Mouse (Mus musculus) G1E-ER4 (cell line): Measurements from ENCODE around the gene Apol6. TPM values are rescaled to one million over a fixed set of nuclear protein-coding genes. Genes with fewer than 3 reads are reported as not detected.

Experiments
- GATA1 ChIP-seq: IDR thresholded peaks from one replicate; pipeline ENCODE4 v1.8.0; 2012; ENCODE audit warnings: low read length, inconsistent platforms
- polyA plus RNA-seq: library from polyadenylated mRNA; stranded (reverse); fragments of >175 nt; gene quantifications from 2 replicates; pipeline ENCODE4 v1.2.3, GENCODE M21; 2012

The Apol6 gene
- polyA plus RNA-seq, 1 experiment, result not detected

DNA sequence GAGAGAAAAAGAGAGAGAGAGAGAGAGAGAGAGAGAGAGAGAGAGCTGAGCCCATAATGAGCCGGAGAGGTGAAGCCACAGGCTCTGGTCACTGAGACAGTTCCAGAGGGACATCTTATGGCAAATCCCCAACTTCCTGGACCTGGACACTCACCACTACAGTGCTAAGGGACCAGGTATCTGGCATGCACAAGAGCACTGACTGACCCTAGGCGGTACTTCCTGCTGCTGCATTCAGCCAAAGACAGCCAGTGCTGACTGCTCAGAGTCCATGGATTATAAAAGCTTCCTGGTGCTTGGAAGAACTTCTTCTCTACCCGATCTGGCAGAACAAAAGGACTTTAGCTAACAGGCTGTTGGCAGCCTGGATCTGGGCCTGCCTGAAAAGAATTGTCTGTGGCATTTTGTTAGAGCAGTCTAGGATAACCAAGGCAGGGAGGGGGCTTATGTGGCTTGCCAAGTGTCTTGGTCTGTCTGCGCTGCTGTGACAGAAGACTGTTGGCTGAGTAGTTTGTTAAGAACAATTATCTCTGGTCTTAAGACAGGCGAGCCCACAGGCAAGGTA lies 10.2 kb downstream of the Apol6 start:
- TF ChIP-seq GATA1, result no peak

DNA sequence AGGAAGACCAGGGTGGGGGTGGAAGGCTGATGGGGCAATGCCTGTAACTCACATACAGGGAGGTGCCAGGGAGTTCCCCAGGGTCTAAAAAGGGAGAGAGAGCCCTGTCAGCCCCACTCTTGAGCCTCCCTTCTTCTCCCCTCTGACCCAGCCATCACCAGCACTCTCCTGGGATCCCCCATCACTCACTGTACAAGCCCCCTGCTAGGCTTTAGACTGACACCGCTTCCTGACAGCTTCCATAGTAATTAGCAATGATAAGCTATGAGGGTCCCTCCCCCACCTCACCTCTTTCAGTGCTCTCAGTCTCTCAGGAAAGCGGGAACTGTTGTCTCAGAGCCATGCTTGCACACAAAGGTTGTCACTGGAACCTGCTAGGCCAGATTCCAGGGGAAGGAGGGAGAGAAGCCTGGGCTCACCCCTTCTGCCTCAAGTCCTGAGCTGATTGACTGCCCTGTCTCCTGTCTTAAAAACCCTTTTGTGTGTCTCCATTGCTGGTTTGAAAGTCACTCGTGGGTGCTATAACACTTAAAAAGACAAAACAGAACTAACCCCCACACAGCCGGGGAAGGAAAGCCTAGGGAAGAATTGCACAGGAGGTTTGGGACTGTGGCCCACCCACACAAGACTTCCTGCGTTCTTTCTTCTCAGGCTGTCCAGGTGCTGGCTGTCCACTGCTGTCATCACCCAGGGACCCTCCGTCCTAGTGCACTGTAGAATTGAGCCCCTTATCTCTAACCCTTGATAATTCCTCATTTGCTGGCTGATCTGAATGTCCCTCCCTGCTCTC lies 11.7 kb downstream of the Apol6 start:
- TF ChIP-seq GATA1, result no peak

DNA sequence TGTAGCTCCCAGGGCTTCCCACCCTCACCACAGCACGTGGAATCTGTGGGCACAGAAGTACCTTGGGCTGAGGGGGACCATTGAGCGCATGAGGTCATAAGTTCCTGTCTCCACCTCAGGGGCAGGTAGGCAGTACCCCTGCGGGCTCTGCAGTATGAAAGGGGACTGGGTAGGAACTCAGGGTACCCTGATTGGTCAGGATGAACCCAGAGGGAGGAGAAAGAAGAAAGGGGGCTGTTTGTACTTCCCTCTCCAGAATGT lies 12.2 kb downstream of the Apol6 start:
- no peak for TF ChIP-seq GATA1

DNA sequence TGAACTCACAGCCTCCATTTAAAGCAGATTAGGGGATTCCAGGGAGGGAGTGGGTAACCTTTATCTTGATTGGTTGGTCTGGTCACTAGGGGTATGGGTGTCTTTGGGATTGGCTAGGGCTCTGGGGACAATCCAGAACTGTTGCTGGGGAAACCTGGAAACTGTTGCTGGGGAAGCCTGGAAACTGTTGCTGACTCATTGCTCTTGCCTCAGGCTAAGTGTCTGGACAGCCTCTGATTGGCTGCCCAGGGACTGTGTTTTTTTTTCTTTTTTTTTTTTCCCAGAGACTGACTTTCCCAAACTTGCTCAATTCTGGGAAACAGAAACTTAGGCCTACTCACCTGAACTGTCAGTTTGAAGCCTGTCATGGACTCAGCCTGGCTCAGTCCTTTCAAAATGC lies 14.0 kb downstream of the Apol6 start:
- no peak for TF ChIP-seq GATA1

DNA sequence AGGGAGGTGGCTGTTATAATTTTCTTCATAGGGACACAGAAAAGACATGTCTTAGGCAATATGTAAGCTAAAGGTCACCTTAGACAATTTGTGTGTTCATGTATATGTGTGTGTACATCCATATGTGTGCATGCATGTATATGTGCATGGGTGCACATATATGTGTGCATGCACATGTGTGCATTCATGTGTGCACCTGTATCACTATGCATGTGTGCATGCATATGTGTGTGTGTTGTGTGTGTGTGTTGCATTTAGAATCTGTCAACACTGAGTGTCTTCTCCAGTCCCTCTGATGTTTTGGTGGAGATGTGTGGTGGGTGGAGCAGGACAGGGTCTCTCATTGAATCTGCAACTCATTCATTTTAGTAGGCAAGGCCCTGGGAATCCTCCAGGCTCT lies 18.2 kb downstream of the Apol6 start:
- TF ChIP-seq GATA1, result no peak

DNA sequence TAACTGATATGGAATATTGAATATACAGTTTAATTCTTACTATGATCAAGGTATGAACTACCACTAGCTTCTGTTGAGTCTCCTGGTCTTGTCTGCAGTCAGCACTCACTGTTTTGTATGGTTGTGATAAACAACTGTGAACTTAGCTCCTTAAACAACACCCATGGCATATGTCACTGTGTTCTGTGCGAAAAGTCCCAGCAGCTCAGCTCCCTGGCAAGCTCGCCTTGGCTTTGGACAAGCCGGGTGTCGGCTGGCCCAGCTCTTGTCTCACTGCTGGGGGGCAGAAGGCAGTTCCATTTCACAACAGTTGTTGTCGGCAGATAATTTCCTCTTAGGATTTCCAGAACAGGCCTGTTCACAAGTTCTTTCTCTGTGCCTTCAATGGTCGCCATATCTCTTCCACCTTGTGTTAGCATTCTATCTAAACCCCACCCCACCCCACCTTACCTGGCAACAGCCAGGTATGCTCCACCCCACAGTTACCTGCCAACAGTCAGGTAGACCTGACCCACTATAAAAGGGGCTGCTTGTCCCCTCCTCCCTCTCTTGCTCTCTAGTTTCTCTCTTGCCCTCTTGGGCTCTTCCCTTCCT lies 20.8 kb downstream of the Apol6 start:
- no peak for TF ChIP-seq GATA1

DNA sequence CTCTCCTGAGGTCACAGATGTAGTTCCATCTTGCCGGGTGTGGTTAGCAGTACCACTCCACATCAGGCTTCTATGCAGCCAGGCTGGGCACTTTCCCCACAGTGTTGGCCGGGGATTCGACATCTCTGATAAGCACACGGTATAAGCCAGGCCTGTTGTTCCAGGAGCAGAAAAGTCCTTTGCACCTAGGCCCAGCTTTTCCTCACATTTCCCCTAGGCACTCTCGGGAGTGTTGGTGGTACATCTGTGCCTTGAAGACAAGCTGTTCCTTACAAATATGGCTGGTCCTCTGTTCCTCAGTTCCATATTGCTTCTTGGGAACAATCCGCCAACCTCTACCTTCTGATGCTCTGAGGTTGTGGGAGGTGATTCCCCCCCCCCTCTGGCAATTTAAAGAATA lies 21.7 kb downstream of the Apol6 start:
- TF ChIP-seq GATA1, result no peak

DNA sequence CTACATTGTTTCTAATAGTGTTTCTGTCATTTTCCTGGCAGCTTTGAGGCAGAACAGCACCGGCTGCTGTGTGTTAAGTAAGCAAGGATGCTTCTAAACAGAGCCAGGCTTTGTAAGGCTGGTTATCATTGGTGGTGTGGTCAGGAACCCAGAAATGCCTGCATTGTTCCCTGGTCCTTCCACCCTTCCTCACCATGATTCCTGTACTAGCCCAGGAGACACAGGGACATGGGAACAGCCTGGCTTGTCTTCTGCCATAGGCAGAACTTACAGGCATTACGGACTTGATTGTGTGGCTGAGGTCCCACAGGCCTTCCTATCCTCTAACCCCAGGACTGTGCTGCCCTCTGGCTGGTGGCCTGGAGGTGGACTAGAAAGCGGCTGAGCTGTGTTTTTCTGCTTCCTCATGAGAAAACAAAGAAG lies 23.9 kb downstream of the Apol6 start:
- TF ChIP-seq GATA1, result no peak

DNA sequence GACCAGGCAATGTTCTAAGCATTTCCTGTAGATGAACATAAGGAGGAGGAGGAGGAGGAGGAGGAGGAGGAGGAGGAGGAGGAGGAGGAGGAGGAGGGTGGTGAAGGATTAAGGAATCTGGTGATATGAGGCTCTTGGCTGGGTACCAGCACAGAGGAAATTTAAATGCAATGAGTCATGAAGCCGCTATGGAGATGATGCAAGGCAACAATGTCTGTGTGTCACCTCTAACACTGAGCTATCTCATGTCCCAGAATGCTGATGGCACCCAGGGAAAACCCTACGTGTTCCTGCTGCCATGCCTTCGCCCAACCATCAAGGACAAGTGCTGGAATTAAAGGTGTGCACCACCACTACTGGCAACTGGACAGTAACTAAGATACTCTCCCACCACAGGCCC lies 24.5 kb downstream of the Apol6 start:
- TF ChIP-seq GATA1, result no peak

DNA sequence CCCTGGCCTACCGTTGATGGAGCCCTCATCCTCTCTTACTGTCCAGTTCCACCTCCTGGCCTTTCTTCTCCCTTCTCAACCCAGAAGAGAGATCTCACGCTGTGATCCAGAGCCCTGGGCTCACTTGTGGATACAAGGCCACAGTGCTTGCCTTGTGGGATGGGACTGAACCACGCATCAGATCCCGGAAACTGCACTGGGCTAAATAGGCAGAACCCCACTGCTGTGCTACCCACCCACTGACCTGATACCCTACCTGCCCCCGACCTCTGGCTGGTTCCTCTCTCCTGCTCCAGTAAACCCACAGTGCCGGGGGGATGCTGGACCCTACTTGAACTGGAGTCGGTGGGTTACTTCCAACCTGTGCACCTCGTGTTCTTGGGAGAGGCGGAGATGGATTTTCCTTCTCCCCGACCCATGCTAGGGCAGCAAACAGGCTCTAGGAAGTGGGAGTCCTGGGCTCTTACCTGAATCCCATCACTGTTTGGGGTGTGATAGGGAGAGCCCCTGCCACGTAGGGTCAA lies 26.3 kb downstream of the Apol6 start:
- TF ChIP-seq GATA1, result no peak

DNA sequence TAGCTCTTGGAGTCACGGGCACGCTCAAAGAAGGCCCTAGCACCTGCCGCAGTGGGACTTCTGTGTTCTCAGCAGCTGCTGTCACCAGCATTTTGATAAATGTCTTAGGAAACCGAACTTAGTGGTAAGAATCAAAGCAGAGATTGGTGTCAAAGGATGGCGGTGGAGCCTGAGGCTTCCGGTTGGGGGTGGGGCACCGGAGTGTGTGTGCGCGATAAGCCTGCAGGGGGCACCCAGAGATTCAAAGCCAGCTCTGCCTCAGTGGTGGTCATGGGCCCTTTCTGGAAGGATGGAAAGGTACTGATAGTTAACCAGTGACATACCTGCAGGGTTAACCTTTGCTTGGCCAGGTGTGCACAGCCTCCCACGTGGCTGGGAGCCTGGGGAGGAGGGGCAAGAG lies 27.0 kb downstream of the Apol6 start:
- no peak for TF ChIP-seq GATA1

DNA sequence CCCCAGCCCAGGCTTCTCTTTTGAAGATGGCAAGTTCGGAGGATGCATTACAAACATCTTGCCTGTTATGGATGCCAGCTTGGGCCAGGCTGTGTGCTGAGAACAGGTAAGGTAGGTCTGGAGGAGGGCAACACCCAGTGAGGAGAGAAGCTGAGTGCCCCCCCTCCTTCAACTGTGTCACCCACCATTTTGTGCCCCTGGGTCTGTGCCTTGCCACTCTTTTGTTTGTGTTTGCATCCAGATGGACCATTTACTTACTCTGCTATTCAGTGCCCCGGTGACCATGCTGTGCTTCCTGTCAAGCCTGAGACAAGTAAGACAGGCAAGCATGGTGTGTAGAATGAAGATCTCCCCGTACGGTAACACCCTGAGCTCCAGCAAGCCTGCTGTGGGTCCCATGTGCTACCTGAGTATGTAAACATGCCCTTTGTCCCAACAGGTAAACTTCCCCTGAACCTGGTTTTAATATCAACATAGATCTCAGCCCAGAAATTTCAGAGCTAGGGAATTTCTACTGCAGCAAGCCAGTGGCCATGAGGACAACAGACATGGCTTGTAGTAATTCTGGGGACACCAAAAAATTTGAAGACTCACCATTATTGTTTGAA lies 28.1 kb downstream of the Apol6 start:
- TF ChIP-seq GATA1, result no peak

DNA sequence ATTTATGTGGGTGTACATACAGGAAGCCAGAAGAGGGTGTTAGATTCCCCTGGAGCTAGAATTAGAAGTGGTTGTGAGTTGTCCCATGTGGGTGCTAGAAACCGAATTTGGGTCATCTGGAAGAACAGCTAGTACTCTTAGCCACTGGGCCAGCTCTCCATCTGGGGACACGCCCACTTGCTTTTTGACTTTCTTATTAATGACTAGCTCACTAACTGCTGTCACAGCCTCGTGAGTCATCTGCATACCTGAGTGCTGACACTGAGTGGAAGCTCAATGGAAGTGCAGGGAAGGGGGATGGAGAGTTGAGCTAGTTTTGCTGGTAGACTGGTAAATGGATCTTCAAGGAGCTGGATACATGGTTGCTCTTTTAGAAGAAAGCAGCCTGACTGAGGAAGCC lies 32.0 kb downstream of the Apol6 start:
- no peak for TF ChIP-seq GATA1

DNA sequence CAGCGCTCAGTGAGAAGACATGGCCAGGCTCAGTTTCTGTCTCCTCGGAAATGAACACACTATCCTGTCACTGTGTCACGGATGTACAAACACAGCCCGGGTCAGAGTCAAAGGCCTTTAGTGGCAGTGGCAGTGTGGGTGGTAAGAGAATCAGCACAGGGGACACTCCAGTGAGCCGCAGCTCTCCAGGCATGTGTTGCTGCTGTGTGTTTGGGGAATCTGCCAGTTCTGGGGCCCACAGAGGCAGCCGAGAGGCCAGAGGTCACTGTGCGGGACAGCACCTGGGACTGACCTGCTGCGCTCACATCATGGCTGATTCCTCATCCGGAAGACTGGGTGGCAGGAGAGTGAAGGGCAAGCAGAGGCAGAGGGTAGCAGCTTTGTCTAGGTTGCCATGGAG lies 33.4 kb downstream of the Apol6 start:
- no peak for TF ChIP-seq GATA1

DNA sequence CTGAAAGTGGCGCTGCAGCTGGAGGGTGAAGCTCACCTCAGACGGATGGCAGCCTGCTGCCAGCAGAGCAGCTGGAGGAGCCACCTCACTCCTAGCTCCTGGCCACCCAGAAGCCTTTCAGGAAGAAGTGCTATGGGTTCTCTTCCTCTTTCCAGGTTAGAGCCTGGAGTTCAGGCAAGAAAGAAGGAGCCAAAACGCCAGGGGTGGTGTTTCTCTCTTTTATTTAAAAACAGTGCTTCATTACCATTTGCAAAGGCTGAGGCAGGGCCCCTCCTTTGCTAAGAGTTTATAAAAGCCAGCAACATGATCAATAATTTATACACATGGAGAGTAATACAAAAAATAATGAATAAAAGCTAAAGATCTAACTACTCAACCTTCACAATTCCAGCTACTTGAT lies 34.3 kb downstream of the Apol6 start:
- TF ChIP-seq GATA1, result no peak

DNA sequence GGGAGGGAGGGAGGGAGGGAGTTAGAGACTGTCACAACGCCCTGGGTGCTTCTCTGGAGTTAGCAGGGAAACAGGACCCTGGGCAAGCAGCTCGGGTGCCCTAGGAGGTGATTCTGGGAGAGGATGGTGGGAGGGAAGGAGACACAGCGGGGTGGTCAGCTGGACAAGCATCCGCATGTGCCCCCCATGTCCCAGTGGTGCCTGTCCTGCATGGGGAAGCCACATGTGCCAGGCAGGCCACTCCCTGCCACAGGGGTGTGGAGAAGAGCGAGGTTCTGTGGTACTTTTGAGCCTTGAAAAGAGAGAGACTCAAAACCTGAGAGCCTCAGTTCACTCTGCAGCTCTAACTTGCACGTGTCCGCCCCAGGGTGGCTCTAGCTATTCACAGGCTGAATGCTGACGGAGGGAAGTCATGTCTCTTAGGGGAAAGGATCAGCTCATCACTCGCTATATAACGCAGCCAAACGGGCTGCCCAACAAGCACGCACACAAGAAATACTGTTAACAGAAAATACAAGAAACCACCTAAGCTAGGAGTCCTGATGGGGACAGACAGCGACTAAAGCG lies 34.8 kb downstream of the Apol6 start:
- TF ChIP-seq GATA1, result no peak

DNA sequence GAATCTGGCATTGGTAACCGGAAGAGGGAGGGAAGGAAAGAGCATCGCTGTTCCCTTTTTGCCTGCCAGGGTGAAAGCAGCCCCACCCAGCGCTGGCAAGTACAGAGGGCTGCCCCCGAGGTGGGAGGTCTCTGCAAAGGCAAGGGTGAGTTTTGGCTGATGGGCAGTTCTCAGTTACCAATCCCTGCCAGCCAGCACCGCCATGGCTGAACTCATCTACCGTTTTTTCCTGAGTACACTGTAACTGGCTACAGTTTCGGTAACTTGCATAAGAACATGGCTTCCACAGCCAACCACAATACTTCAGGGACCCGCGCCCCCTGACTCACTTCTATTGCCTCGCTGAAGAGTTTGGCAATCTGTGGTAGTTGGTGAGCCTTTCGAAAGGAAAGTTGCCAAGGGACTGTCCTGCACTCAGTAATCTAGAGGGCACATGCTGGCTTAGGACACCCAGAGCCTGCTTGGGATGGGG lies 35.4 kb downstream of the Apol6 start:
- no peak for TF ChIP-seq GATA1
